Mouse (Mus musculus) thymus, adult 18-20 months (tissue): ENCODE data around the gene Sqor.

Source experiments
- DNase-seq, 2 experiments: peaks; one replicate each; pipeline ENCODE4 v3.0.0; 2022; ENCODE audit warnings: mixed read lengths in 2 of 2

The Sqor gene

DNA sequence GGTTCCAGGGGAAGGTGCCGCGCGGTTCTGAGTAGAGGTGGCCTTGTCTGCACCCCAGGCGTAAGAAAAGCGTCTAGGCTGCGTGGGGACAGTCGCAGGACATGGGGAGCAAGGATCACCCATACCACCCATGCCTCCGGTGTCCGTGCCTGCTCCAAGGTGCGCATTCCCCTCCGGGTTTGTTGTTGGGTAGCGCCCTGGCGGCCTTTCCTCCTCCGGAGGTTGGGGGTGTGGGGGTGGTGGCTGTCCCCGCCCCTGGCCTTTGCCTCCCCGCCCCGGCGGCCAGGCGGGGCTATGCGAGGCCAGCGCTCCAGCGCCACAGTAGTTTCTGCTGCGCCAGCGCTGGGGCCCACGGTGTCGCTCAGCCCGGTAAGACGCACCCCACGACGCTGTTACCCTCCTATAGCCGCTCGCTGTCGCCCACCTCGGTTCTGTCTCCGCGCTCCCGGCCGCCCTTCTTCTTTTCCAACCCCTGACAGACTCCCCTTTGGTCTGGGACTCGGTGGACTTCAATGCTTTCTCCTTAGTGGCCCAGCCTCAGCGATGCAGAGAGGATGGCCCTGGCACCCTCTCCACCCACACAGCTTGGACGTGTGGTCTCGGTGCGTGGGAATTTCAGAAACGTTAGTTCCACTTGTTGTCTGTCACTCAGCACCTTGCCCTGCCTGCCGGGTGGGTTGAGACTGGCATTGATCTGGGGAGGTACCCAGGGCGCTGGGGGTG, at the start of gene Sqor:
Sqor (plus strand) TSS at position 167 of the 723 bp plus-strand sequence.
- peak; percentile 46 to 49 for DNase-seq

- DNase-seq: no peak
Measured at GRCm38 (mm10) chr2:122716301-122716842, 48.7 kb upstream of the Sqor start.

- DNase-seq: no peak
Measured at GRCm38 (mm10) chr2:122719232-122719631, 45.8 kb upstream of the Sqor start.

GRCm38 (mm10) chr2:122720564-122720963, 44.5 kb upstream of the Sqor start:
- peak; percentile 35 to 58 for DNase-seq

DNA sequence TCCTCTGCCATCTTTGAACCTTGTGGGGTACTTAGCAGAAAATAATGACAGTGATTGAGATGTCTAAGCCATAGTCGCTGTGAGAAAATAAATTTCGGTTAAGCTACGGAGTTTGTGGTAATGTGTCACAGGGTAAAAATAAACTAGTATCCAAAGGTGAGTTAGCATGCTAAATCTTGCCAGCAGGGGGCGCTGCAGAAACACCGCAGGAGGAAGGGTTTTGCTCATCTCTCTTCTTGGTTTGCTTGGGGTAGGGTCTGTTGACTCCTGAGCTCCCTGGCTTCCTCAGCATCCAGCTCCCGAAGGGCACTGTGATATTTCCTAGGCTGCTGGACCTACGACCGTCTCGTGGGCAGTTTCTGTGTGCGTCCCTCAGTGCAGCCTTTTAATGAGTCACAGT, 39.4 kb upstream of the Sqor start:
- DNase-seq: no peak

DNA sequence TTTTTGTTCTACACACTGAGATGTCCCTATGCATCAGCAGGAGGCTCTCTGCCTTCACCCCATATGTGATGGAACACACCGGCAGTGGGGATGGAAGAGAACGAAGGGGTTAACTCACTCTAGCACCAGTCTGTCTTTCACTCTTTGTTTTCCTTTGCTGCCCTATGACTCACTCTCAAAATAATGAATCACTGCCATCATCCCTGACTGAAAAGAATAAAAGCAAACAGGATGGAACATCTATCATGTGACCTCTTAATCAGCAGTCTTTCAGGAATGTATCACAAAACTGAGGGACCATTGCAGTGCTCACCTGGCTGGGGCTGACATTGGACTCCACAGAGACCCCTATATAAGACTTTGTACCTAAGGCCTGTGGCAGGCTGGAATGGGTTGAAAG, 33.6 kb upstream of the Sqor start:
- DNase-seq: no peak

GRCm38 (mm10) chr2:122737894-122738830, 26.9 kb upstream of the Sqor start, which contains the start of gene Bloc1s6:
Gene Bloc1s6 (plus strand): TSS chr2:122738503.
- DNase-seq: peak; percentile 80 to 85

- DNase-seq: no peak
Measured at GRCm38 (mm10) chr2:122739023-122739422, 26.0 kb upstream of the Sqor start.

DNA sequence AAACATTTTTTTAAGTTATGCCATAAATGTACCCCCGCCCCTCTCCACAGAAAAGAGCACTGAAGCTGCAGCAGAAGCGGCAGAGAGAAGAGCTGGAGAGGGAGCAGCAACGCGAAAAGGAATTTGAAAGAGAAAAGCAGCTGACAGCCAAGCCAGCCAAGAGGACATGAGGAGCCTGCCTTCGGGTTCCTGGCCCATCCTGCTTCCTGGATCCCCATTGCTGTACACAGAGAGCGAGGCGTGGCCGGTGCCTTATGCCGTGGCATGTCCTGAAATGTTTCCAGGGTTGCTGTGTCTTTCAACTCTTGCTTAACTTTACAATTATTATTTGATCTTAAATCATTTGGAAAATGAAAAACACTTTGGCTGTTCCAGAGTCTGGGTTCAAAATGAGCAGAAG, 18.6 kb upstream of the Sqor start:
- DNase-seq: no peak

DNA sequence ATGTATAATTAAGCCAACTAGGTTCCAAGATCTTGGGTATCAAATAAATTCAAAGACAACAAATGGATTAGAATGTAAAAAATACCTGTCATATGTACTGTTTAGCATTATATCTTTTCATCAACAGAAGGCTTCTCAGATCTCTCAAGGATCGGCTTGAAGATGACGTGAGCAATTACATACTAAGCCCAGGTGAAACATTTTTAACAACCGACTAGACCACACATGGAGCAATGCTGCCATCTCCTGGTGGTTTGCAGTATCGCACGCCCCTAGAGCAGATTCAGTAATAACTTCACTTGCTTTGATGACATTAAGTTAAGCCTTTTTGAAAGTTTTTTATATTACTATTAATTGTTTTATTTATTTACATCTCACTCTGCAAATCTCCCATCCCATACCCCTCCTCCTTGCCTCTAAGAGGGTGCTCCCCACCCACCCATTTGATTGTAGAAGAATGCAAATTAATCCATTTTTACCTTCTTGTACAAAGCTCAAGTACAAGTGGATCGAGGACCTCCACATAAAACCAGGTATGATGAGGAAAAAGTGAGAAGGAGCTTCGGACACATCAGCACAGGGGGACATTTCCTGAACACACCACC, 11.2 kb upstream of the Sqor start:
- DNase-seq: peak; percentile 13 to 29

DNA sequence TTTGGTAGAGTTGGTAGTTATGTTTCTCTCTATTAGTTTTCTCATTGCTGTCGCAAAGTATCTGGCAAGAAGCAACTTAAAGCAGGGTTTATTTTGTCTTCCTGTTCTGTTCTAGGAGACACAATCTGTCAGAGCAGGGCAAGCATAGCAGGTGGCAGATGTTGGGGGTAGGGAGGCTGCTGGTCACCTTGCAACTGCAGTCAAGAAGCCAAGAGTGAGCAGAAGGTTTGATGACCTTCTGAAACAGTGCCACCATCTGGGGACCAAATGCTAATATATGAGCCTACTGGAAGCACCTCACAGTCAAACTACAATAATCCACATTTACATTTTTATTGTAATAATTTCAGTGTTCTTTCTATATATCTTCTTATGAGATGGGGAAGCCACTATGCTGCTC, 5.2 kb upstream of the Sqor start:
- no peak for DNase-seq

- no peak for DNase-seq
Measured at GRCm38 (mm10) chr2:122762991-122763390, 2.0 kb upstream of the Sqor start.

DNA sequence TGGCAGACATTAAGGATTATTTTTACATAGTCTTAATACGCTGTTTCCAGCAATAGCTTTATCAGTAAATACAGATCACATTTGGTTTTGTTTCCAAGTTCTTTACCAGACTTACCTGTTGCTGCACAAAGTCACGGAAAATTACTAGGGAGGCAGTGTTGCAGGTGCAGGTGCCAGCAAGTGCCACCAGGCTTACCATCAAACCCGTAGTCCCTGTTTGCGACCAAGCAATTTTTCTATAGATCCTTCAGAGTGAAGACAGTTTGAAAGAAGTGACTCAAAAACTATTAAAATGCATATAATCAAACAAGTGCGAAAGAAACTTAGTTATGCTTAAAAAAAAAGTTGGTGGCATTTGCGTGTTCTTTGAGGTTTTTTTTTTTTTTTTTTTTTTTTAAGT, 511 bp upstream of the Sqor start:
- no peak for DNase-seq

DNA sequence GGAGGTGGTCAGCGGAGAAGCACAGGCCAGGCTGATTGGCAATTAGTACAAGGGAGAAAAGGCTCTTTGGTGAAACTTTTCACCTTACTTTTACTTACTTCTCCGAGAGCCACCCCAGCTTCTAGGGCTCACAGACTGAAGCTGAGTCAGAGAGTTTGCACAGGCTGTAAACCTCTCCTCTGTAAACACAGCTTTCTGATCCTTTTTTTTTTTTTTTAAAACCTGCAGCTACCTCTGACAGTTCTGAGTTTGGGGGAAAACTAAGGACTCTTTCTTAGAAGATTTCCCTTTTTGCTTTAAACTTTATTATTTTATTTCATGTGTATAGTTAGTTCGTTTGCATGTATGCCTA, 733 bp downstream of the Sqor start:
- DNase-seq: no peak

DNA sequence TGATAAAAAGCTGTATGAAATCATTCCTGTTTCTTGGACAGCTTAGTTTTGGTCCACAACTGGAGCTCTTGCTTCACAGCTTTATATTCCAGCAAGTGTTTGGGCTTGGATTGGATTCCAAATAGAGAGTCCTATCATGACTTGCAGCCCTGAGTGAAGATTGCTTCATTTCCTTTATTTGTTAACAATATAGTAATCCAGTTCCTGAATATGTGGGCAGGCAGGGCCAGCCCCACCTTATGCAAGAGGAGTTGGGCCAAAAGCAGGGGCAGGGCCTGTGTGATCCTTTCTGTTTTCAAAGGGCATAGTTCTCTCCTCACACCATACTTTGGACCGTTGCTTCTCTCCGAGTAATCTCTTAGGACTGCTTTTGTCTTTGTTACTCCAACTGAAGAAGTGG, 6.0 kb downstream of the Sqor start:
- no peak for DNase-seq

GRCm38 (mm10) chr2:122772899-122773298, 7.9 kb downstream of the Sqor start:
- DNase-seq: no peak

DNA sequence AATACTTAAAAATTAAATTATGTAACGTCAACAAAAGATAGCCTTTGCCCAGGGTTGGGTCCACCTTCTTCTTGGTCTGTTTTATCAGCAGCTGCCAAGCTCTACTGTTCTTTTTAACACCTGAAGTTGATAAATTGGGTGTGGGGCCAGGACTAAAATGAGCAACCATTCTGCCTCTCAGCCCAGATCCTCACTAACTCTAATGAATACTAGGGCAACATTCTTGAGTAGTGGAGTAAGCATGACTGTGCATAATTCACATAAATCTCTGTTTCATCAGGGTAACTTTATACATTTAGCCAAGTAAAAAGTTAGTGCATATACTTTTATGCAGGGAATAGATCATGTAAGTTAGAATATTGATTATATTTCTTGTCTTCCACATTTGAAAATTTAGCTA, 10.5 kb downstream of the Sqor start:
- no peak for DNase-seq

- no peak for DNase-seq
Measured at GRCm38 (mm10) chr2:122776823-122777222, 11.8 kb downstream of the Sqor start.

GRCm38 (mm10) chr2:122779967-122780366, 14.9 kb downstream of the Sqor start:
- DNase-seq: no peak

DNA sequence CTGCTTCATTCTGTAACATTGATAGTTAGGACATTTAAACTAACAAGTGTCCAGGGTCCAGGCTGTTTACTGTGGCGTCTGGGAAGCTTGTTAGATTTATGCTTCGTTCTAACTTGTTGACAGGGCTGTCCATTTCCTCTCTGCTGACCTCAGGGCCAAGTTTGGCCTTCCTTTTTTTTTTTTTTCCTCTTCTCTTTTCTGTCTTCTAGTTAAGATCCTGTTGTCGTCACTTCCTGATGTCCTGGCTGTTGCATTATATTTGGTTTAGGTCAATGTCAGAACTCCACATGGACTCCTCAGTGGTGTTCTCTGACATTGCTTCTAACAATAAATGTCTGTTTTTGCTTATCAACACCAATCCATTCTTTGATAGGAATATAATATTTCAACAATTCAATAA, 15.4 kb downstream of the Sqor start:
- DNase-seq: no peak

- DNase-seq: no peak
Measured at GRCm38 (mm10) chr2:122781590-122782356, 16.7 kb downstream of the Sqor start.

DNA sequence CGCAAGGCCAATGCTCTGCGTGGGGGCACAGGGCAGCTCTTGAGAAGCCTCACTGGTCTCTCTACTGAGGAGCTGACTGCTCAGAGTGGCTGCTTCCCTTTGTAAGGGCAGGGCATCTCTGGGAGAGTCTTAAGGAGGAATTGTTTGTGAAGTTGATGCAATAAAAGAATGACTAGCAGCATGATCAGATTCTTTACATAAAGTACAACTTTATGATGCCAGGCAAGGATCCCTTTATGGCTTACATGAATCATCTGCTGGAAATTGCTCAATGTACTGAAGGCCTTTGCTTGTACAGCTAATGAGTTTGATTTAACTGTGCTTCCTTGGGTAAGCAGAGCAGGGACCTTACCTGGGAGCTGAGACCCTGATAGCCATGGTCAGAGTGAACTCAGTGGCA, 18.7 kb downstream of the Sqor start:
- DNase-seq: no peak

DNA sequence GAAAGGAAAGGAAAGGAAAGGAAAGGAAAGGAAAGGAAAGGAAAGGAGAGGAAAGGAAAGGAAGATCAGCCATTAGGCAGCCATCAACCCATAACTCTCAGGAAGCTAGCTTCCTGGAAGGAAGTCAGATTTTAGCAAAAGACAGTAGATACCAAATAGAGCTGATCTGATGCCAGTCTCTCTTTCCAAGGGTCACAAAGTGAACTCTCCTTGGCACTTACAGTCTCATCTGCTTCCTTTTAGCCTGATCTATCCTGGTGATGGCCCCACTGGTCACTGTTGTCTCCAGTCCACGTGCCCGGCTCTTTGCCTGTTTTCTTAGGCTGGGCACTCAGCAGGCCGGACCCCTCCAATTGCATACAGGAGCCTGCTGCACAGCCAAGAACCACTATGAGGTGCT, 19.7 kb downstream of the Sqor start:
- no peak for DNase-seq
